Mouse (Mus musculus) ES-Bruce4 (cell line): ENCODE measurements around the gene Map4k1. TPM values are rescaled to one million over a fixed set of nuclear protein-coding genes. Genes with fewer than 3 reads are reported as not detected.
A peak's percentile ranks its signal among the peaks of the same experiment; 100 is the strongest.

Experiments
- H3K27ac ChIP-seq: 2 replicates; pipeline ENCODE4 v1.5.1; 2012; ENCODE audit warnings: low read length, inconsistent platforms; ENCODE audit not compliant: insufficient read depth
- H3K27me3 ChIP-seq: 2 replicates; pipeline ENCODE4 v1.6.1; 2012; ENCODE audit warnings: mild to moderate bottlenecking, low read length, inconsistent platforms; ENCODE audit not compliant: control insufficient read depth, poor library complexity, insufficient read depth, severe bottlenecking
- H3K36me3 ChIP-seq: 2 replicates; pipeline ENCODE4 v1.6.1; 2012; ENCODE audit warnings: inconsistent platforms, mild to moderate bottlenecking, low read length, moderate library complexity; ENCODE audit not compliant: control insufficient read depth, poor library complexity, insufficient read depth, severe bottlenecking
- H3K4me1 ChIP-seq: one replicate; pipeline ENCODE4 v1.8.1; 2011; ENCODE audit warnings: low read length; ENCODE audit not compliant: control insufficient read depth, insufficient read depth
- H3K4me3 ChIP-seq: 2 replicates; pipeline ENCODE4 v1.5.1; 2011; ENCODE audit warnings: low read depth, mild to moderate bottlenecking, low read length
- H3K9ac ChIP-seq: 2 replicates; pipeline ENCODE4 v1.6.1; 2012; ENCODE audit warnings: low read depth, mild to moderate bottlenecking, inconsistent platforms; ENCODE audit not compliant: poor library complexity, severe bottlenecking
- H3K9me3 ChIP-seq: replicated peaks from 2 replicates; pipeline ENCODE4 v1.6.1; 2012; ENCODE audit warnings: mild to moderate bottlenecking, low read length, inconsistent platforms; ENCODE audit not compliant: control insufficient read depth, poor library complexity, insufficient read depth, severe bottlenecking
- CTCF ChIP-seq: IDR thresholded peaks from one replicate; pipeline ENCODE4 v1.8.1; 2011; ENCODE audit warnings: low read depth, low read length
- EP300 ChIP-seq: IDR thresholded peaks from 2 replicates; pipeline ENCODE4 v1.6.1; 2011; ENCODE audit warnings: low read depth, low read length; ENCODE audit not compliant: insufficient read depth
- POLR2A ChIP-seq: IDR thresholded peaks from one replicate; pipeline ENCODE4 v1.8.1; 2011; ENCODE audit warnings: low read length; ENCODE audit not compliant: insufficient read depth
- polyA plus RNA-seq: library from polyadenylated mRNA; stranded (reverse); fragments of >200 nt; gene quantifications from 2 replicates; pipeline ENCODE4 v1.2.4, GENCODE M21; 2011; ENCODE audit warnings: low read depth; ENCODE audit not compliant: missing spikeins, insufficient read depth, insufficient read length

The Map4k1 gene
- polyA plus RNA-seq, 1 experiment: 36.3 TPM

DNA sequence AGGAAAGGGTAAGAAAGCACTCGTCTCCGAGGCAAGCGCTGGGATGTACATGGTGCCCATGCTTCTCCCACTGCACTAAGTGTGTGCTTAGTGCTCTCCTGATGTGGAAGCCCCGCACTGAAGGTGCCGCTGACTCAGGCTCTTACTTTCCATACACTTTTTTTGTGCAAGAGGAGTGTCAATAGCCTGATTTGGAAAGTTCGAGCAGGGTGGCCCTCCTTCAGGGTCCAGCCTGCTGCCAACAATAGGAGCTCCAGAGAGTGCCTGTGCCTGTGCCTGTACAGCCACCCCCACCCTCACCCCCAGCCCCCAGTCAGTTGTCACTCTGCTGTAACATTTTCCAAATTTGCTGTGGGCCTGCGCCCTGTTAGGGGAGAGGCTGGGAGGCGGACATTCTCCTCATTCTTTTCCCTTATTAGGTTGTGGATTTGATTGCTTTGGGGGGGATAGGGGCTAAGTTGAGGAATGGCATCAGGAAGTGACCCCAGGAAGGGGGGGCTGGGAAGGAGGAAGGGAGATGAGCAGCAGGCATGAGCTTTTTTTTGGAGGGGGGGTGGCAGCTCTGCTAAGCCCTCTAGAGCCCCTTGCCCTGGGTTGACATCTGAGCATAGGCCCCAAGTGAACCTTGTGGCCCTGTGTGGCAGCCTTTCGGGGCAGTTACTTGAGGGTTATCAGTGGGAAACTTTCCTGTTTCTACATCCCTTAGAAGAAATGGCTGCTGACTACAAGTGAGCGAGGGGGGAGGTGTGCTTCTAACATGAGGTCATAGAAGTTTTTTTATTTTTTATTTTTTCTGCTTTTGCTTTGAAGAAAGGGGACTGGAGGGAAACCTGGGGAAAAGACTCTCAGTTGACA lies 36.2 kb upstream of the Map4k1 start:
- TF ChIP-seq POLR2A (no peak), EP300 (peak; percentile 85), CTCF (no peak)
- H3K4me3 ChIP-seq: no peak overlapping the region

DNA sequence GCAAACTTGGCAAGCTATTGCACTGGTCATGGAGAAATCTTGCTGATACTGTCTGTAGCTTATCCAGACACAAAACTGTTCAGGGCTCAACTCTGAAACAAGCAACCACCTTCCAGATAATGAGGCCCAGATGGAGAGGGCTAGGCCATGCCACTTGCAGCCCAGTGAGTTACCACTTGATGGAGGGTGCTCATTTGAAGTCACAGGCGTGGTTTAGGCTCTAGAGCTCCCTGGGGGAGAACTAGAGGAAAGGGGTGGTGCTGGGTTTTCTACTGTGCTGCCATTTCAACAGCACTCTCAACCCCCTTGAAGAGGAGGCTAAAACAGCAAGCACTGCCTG lies 35.6 kb upstream of the Map4k1 start:
- peaks cover 7% of the 10 kb centered on the region for H3K4me1 ChIP-seq
- H3K9ac ChIP-seq: no peak overlapping the region
- peaks cover 32% of the 10 kb centered on the region for H3K36me3 ChIP-seq
- no peak overlapping the region for H3K4me3 ChIP-seq
- H3K27ac ChIP-seq: peak overlapping the region; percentile 90
- no peaks in the 10 kb centered on the region for H3K27me3 ChIP-seq
- H3K9me3 ChIP-seq: no peaks in the 10 kb centered on the region
- TF ChIP-seq CTCF (no peak), POLR2A (no peak), EP300 (no peak)

More for the DNA sequence above, 36.2 kb upstream of the Map4k1 start:
- Histone ChIP-seq H3K27ac (peak overlapping the region; percentile 90), H3K9me3 (no peaks in the 10 kb centered on the region), H3K36me3 (peaks cover 28% of the 10 kb centered on the region; the same call in 1 of the 2 replicates), H3K4me1 (peaks cover 7% of the 10 kb centered on the region), H3K27me3 (no peaks in the 10 kb centered on the region), H3K9ac (peak overlapping the region; percentile 46; the same call in 1 of the 2 replicates)

DNA sequence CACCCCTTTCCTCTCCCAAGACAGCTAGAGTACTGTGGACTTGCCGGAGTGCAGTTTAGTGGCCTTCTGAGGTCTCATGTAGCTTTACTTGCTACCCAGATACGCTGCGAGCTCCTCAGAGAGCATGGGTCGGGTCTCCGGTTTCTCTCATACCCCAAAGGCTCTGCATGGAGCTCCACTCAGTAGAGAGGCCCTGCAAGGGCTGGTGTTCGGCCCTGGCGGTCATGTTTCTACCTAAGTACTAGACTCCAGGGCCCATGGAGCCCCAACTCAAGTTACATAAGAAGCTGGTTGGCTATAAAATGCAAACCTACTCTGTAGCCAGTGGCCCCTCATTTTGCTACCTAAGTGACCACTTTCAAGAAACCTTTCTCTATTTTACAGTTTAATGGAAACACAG lies 33.1 kb upstream of the Map4k1 start:
- H3K9me3 ChIP-seq: no peaks in the 10 kb centered on the region
- no peak for TF ChIP-seq POLR2A
- no peak for TF ChIP-seq CTCF
- no peak for TF ChIP-seq EP300
- H3K4me3 ChIP-seq: no peak overlapping the region
- peaks cover 21% of the 10 kb centered on the region for H3K36me3 ChIP-seq
- H3K4me1 ChIP-seq: peaks cover 5% of the 10 kb centered on the region
- H3K27ac ChIP-seq: peak overlapping the region; percentile 3; the same call in 1 of the 2 replicates
- H3K27me3 ChIP-seq: no peaks in the 10 kb centered on the region
- H3K9ac ChIP-seq: peak overlapping the region; percentile 56; the same call in 1 of the 2 replicates

GRCm38 (mm10) chr7:28949298-28949697 lies 32.6 kb upstream of the Map4k1 start:
- TF ChIP-seq CTCF: no peak
- Histone ChIP-seq H3K27ac (0 out of 2 replicates have a peak overlapping the region, but pooled peaks have one; percentile 4), H3K4me3 (no peak overlapping the region), H3K36me3 (peaks cover 19% of the 10 kb centered on the region), H3K4me1 (peaks cover 5% of the 10 kb centered on the region), H3K9ac (0 out of 2 replicates have a peak overlapping the region, but pooled peaks have one; percentile 56), H3K9me3 (no peaks in the 10 kb centered on the region), H3K27me3 (no peaks in the 10 kb centered on the region)

DNA sequence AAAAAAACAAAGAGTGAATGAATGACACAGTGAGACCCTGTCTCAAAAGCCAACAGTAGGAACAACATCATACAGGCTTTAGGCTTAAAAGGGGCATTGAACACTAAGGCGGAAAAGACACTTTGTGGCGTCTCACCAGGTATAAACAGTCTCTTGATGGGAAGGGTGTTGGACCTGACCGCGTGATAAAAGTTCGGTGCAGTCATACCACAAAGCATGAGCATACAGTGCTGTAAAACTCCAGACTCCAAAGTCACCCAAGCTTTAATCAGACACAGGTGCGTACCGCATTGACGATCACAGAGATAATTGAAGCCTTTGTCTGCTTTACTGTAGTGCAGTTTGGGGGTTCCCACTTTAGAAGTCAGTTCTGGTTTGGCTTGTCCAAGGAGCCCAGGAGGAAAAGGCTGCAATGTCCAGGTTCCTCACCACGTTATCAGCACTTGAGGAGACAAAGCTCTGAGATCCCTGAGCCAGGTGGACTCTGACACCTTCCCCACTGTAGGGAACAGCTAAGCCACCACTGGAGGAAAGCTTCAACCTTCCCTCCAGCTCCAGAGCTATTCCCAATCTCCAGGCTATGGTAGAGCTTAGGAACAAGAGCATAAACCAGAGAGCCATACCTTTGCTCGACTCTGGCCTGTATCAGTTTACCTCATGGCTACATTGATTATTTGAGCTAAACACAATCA lies 31.4 kb upstream of the Map4k1 start:
- H3K27me3 ChIP-seq: no peaks in the 10 kb centered on the region
- H3K9ac ChIP-seq: no peak overlapping the region
- TF ChIP-seq POLR2A (no peak), EP300 (no peak), CTCF (no peak)
- peaks cover 5% of the 10 kb centered on the region for H3K4me1 ChIP-seq
- H3K4me3 ChIP-seq: no peak overlapping the region
- H3K9me3 ChIP-seq: no peaks in the 10 kb centered on the region
- H3K36me3 ChIP-seq: peaks cover 28% of the 10 kb centered on the region
- 0 out of 2 replicates have a peak overlapping the region, but pooled peaks have one; percentile 5 for H3K27ac ChIP-seq

DNA sequence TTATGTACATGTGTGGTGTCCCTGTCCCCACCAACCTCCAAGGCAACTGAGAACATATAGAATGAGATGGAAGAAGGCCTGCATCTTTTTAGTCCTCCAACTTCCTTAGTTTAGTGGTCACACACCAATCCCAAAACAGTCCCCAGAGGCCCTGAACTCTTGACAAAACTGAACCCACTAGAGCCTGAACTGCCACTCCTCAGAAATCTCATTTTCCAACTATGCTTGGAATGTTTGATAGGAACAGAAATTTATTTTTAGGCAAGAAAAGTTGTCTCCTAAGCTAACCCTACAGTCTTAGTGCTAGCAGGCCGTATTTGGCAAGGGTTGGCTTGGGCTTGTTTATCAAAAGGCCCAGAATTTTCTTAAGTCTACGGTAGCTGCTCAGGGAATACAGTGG lies 30.1 kb upstream of the Map4k1 start:
- Histone ChIP-seq H3K27ac (no peak overlapping the region), H3K36me3 (peaks cover 28% of the 10 kb centered on the region), H3K27me3 (no peaks in the 10 kb centered on the region), H3K4me1 (peaks cover 7% of the 10 kb centered on the region), H3K9me3 (no peaks in the 10 kb centered on the region), H3K4me3 (no peak overlapping the region), H3K9ac (no peak overlapping the region)
- no peak for TF ChIP-seq POLR2A
- TF ChIP-seq EP300: no peak
- no peak for TF ChIP-seq CTCF
